26 mouse cellular contexts compared by ENCODE assay signal in genomic region chr17:34887942-34888341, GRCm38 (mm10). TPM values are rescaled to one million over a fixed set of nuclear protein-coding genes. Genes with fewer than 3 reads are reported as not detected.
"Had no signal": no experiment of that assay in that cellular context is flagged by ENCODE, and none has a peak within 500 bp of the region (broad histone marks: within the 10 kb centered on the region; RNA-seq: fewer than 3 reads in every experiment).

No protein-coding gene starts in this region.

- H3K4me3 ChIP-seq: kidney, embryonic 15.5 days; limb, embryonic 12.5 days; limb, embryonic 15.5 days; lung, embryonic 15.5 days; neural tube, embryonic 12.5 days; neural tube, embryonic 15.5 days; stomach, embryonic 15.5 days had no signal

- H3K4me1 ChIP-seq: kidney, embryonic 15.5 days; lung, embryonic 15.5 days; neural tube, embryonic 12.5 days; neural tube, embryonic 15.5 days; stomach, embryonic 15.5 days had no signal

- ATAC-seq: intestine, postnatal 0 days had no signal

- H3K36me3 ChIP-seq: kidney, embryonic 15.5 days; limb, embryonic 12.5 days; limb, embryonic 15.5 days; lung, embryonic 15.5 days; neural tube, embryonic 12.5 days; neural tube, embryonic 15.5 days; stomach, embryonic 15.5 days had no signal

- DNase-seq: kidney, adult 8-10 months; kidney, postnatal 10 days; kidney, postnatal 36 days; left cerebral cortex, postnatal 4 days; lung, adult 18-20 months; lung, postnatal 10 days; lung, postnatal 36 days; midbrain, embryonic 14.5 days; thymus, postnatal 25 days had no signal

- H3K27ac ChIP-seq: kidney, embryonic 15.5 days; limb, embryonic 12.5 days; limb, embryonic 15.5 days; liver, embryonic 14.5 days; lung, embryonic 15.5 days; neural tube, embryonic 12.5 days; neural tube, embryonic 15.5 days; stomach, embryonic 15.5 days had no signal

- H3K27me3 ChIP-seq: kidney, embryonic 15.5 days; limb, embryonic 15.5 days; lung, embryonic 15.5 days; neural tube, embryonic 12.5 days; neural tube, embryonic 15.5 days; stomach, embryonic 15.5 days had no signal

RNA-seq across cellular contexts. Expression of gene Gm20547, which starts 6.1 kb away (rescaled TPM):
- total RNA-seq: layer of hippocampus, postnatal 14 days; left cerebral cortex, adult 8-10 months; left cerebral cortex, postnatal 4 days; megakaryocyte-erythroid progenitor cell, adult 5-6 weeks; midbrain, postnatal 0 days had no signal
- polyA plus RNA-seq: intestine, embryonic 14.5 days; intestine, postnatal 0 days; kidney, embryonic 15.5 days; limb, embryonic 15.5 days; lung, embryonic 15.5 days; midbrain, embryonic 14.5 days; neural tube, embryonic 12.5 days; neural tube, embryonic 15.5 days; small intestine, adult 2 months; stomach, embryonic 15.5 days; thymus, postnatal 0 days had no signal

RNA-seq across cellular contexts. Expression of gene Cfb, which starts 25.6 kb away (rescaled TPM):
- total RNA-seq: layer of hippocampus, adult 18-20 months; megakaryocyte-erythroid progenitor cell, adult 5-6 weeks; midbrain, postnatal 0 days had no signal
